Mouse (Mus musculus) heart, embryonic 11.5 days (tissue): ENCODE measurements at regions not wholly inside any gene's neighbourhood (a gene's known extent, or its start where the extent isn't known, plus 50 kb on each side); places are given as distances from the start of the nearest gene placed in this dataset.
A peak's percentile ranks its signal among the peaks of the same experiment; 100 is the strongest.

Source experiments
- ATAC-seq: fragments of 200-750 bp; cut with Nextera tagmentation; replicated peaks from 2 replicates; pipeline ENCODE4 v1.8.0; 2017; ENCODE audit warnings: moderate library complexity; ENCODE audit not compliant: insufficient number of reproducible peaks, low FRiP score, low TSS enrichment
- H3K27ac ChIP-seq: fragments of 300-500 bp; sonication (generic); 2 replicates; pipeline ENCODE4 v1.5.1; 2014; ENCODE audit warnings: mild to moderate bottlenecking, low read depth, low read length
- H3K27me3 ChIP-seq: fragments of 300-500 bp; sonication (generic); 2 replicates; pipeline ENCODE4 v1.6.1; 2014; ENCODE audit warnings: mild to moderate bottlenecking, low read length, mixed read lengths; ENCODE audit not compliant: control insufficient read depth, insufficient read depth
- H3K36me3 ChIP-seq: fragments of 300-500 bp; sonication (generic); 2 replicates; pipeline ENCODE4 v1.6.1; 2014; ENCODE audit warnings: mild to moderate bottlenecking, low read length, moderate library complexity, mixed read lengths; ENCODE audit not compliant: control insufficient read depth, insufficient read depth
- H3K4me1 ChIP-seq: fragments of 300-500 bp; sonication (generic); 2 replicates; pipeline ENCODE4 v1.6.1; 2014; ENCODE audit warnings: low read length; ENCODE audit not compliant: control insufficient read depth, insufficient read depth
- H3K4me2 ChIP-seq: fragments of 300-500 bp; sonication (generic); 2 replicates; pipeline ENCODE4 v1.6.1; 2014; ENCODE audit warnings: mild to moderate bottlenecking, moderate library complexity
- H3K4me3 ChIP-seq: fragments of 300-500 bp; sonication (generic); 2 replicates; pipeline ENCODE4 v1.5.1; 2014; ENCODE audit warnings: low read depth, low read length
- H3K9ac ChIP-seq: fragments of 300-500 bp; sonication (generic); 2 replicates; pipeline ENCODE4 v1.6.1; 2014; ENCODE audit warnings: mild to moderate bottlenecking, low read depth, low read length, moderate library complexity
- H3K9me3 ChIP-seq: fragments of 300-500 bp; sonication (generic); replicated peaks from 2 replicates; pipeline ENCODE4 v1.6.1; 2016; ENCODE audit warnings: low read length; ENCODE audit not compliant: control insufficient read depth
- WGBS: fragments of 180-500 bp; shearing (Covaris S2); extraction: QIAGEN DNeasy Blood & Tissue Kit; methylation state at CpG from one replicate; pipeline ENCODE4 v1.1.7; 2014; ENCODE audit not compliant: insufficient replicate concordance; 5-methylcytosine and 5-hydroxymethylcytosine counted together

DNA sequence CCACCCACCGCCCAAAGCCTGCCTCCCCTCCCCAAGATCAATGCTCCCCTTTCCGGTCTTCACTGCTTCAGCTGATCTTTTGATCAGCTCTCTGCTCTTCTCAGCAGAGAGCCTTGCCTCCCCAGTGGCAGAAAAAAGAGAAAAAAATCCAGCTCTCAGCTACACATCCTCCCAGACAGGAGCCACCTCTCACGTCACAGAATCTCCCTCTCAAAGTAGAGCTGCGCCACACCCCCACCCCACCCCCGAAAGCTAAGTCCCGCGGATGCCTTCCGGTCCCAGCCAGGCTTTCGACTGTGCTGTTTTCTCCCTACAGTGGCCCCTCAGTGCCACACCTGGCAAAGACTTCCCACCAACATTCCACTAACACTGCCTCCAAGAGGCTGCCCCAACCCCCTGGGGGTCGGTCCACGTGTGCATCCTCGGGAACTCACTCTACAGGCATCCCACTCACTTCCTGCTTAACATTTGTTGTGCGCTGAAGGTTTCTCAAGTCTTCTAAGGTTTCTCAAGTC is 99.4 kb downstream of the Il20rb start:
- ATAC-seq: no peak; the same call in 1 of the 2 replicates
- Histone ChIP-seq H3K27ac (no peak overlapping the region), H3K27me3 (no peaks in the 10 kb centered on the region), H3K9me3 (no peaks in the 10 kb centered on the region), H3K4me1 (no peaks in the 10 kb centered on the region), H3K9ac (no peak overlapping the region), H3K36me3 (no peaks in the 10 kb centered on the region), H3K4me2 (no peak overlapping the region), H3K4me3 (no peak overlapping the region)
- WGBS: 16% methylated on average over 13 of the region's 13 CpGs

- 42% methylated on average over 5 of the region's 5 CpGs for WGBS
- Histone ChIP-seq H3K4me2 (no peak overlapping the region), H3K4me3 (no peak overlapping the region), H3K4me1 (no peaks in the 10 kb centered on the region), H3K9me3 (no peaks in the 10 kb centered on the region), H3K27ac (no peak overlapping the region), H3K36me3 (no peaks in the 10 kb centered on the region), H3K9ac (no peak overlapping the region), H3K27me3 (no peaks in the 10 kb centered on the region)
- no peak for ATAC-seq
Measured at GRCm38 (mm10) chr9:100382492-100382891, 104.1 kb downstream of the Il20rb start.

DNA sequence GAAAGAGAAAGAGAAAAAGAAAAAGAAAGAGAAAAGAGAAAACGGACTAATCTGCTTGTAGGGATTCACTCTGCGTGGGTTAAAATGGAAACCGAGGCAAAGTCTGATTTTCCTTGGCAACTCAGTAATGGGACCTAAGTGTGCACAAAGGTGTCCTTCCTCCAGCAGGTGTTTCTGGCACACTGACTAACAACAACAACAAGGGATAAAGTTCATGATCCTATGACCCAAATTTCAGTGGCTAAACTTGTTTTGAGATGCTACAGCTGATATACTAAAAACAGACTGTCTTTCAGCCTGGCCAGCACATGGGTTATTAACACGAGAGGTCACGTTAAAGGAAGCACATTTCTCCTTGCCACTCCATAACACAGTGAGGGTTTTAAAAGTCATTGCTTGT is 116.7 kb downstream of the Il20rb start:
- H3K27ac ChIP-seq: no peak overlapping the region
- ATAC-seq: no peak
- H3K4me3 ChIP-seq: no peak overlapping the region
- no peak overlapping the region for H3K9ac ChIP-seq
- H3K9me3 ChIP-seq: no peaks in the 10 kb centered on the region
- no peak overlapping the region for H3K4me2 ChIP-seq
- no peaks in the 10 kb centered on the region for H3K36me3 ChIP-seq
- 79% methylated on average over 5 of the region's 5 CpGs for WGBS
- H3K27me3 ChIP-seq: no peaks in the 10 kb centered on the region
- no peaks in the 10 kb centered on the region for H3K4me1 ChIP-seq

GRCm38 (mm10) chr9:100366816-100367215 is 119.8 kb downstream of the Il20rb start:
- no peaks in the 10 kb centered on the region for H3K4me1 ChIP-seq
- WGBS: 67% methylated on average over 6 of the region's 6 CpGs
- no peak overlapping the region for H3K4me3 ChIP-seq
- no peaks in the 10 kb centered on the region for H3K9me3 ChIP-seq
- ATAC-seq: no peak
- no peak overlapping the region for H3K27ac ChIP-seq
- H3K4me2 ChIP-seq: no peak overlapping the region
- no peaks in the 10 kb centered on the region for H3K27me3 ChIP-seq
- no peak overlapping the region for H3K9ac ChIP-seq
- H3K36me3 ChIP-seq: no peaks in the 10 kb centered on the region

GRCm38 (mm10) chr9:100359934-100360716 is 126.5 kb downstream of the Il20rb start:
- no peak overlapping the region for H3K4me2 ChIP-seq
- H3K4me1 ChIP-seq: no peaks in the 10 kb centered on the region
- 70% methylated on average over 9 of the region's 9 CpGs for WGBS
- no peaks in the 10 kb centered on the region for H3K36me3 ChIP-seq
- H3K27me3 ChIP-seq: no peaks in the 10 kb centered on the region; the same call in 1 of the 2 replicates
- no peaks in the 10 kb centered on the region for H3K9me3 ChIP-seq
- no peak overlapping the region for H3K9ac ChIP-seq
- no peak for ATAC-seq
- no peak overlapping the region for H3K4me3 ChIP-seq
- no peak overlapping the region for H3K27ac ChIP-seq

DNA sequence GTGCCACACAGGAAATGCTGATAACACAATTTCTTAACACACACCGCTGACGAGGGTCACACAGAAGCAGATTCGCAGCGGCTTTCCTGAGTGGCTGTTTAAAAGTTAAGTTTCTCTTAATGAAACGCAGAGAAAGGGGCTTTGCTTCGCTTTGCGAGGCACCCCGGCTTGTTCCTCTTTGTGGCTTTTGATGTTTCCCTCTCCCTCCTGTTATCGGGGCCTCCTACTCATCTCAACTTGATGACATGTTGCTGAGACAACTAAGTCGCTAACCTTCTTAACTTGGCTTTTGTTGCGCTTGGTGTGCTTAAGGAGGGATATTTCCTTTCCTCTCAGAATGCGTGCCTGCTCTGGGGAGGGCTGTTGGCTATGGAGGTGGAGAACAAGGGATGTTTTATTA is 129.0 kb downstream of the Il20rb start:
- H3K4me3 ChIP-seq: peak overlapping the region; percentile 16; the same call in 1 of the 2 replicates
- ATAC-seq: no peak
- H3K27ac ChIP-seq: no peak overlapping the region
- H3K4me2 ChIP-seq: peak overlapping the region; percentile 44
- WGBS: 35% methylated on average over 12 of the region's 12 CpGs
- H3K9ac ChIP-seq: no peak overlapping the region
- no peaks in the 10 kb centered on the region for H3K36me3 ChIP-seq
- H3K27me3 ChIP-seq: no peaks in the 10 kb centered on the region; the same call in 1 of the 2 replicates
- no peaks in the 10 kb centered on the region for H3K4me1 ChIP-seq
- H3K9me3 ChIP-seq: no peaks in the 10 kb centered on the region

- ATAC-seq: no peak
- H3K36me3 ChIP-seq: no peaks in the 10 kb centered on the region
- H3K4me3 ChIP-seq: no peak overlapping the region
- H3K4me1 ChIP-seq: no peaks in the 10 kb centered on the region
- no peaks in the 10 kb centered on the region for H3K9me3 ChIP-seq
- H3K4me2 ChIP-seq: no peak overlapping the region
- H3K9ac ChIP-seq: no peak overlapping the region
- no peaks in the 10 kb centered on the region for H3K27me3 ChIP-seq
- no peak overlapping the region for H3K27ac ChIP-seq
- WGBS: 70% methylated on average over 8 of the region's 8 CpGs
Measured at GRCm38 (mm10) chr9:100340796-100341195, 145.8 kb downstream of the Il20rb start.

- no peaks in the 10 kb centered on the region for H3K4me1 ChIP-seq
Measured at GRCm38 (mm10) chr9:100307765-100308164, 178.8 kb downstream of the Il20rb start.

GRCm38 (mm10) chr9:100307364-100307763 is 179.2 kb downstream of the Il20rb start:
- H3K27me3 ChIP-seq: no peaks in the 10 kb centered on the region
- no peak overlapping the region for H3K9ac ChIP-seq
- no peaks in the 10 kb centered on the region for H3K36me3 ChIP-seq
- WGBS: 61% methylated on average over 2 of the region's 2 CpGs
- H3K9me3 ChIP-seq: no peaks in the 10 kb centered on the region
- no peak overlapping the region for H3K4me2 ChIP-seq
- H3K27ac ChIP-seq: no peak overlapping the region
- H3K4me1 ChIP-seq: no peaks in the 10 kb centered on the region
- H3K4me3 ChIP-seq: no peak overlapping the region
- ATAC-seq: no peak

More at GRCm38 (mm10) chr9:100307765-100308164, 178.8 kb downstream of the Il20rb start:
- Histone ChIP-seq H3K27ac (no peak overlapping the region), H3K36me3 (no peaks in the 10 kb centered on the region), H3K4me3 (no peak overlapping the region), H3K27me3 (no peaks in the 10 kb centered on the region), H3K9ac (no peak overlapping the region), H3K4me2 (no peak overlapping the region), H3K9me3 (no peaks in the 10 kb centered on the region)
- WGBS: 62% methylated on average over 5 of the region's 5 CpGs
- ATAC-seq: no peak
